Mouse (Mus musculus): Measurements from ENCODE around the gene Ovol1. TPM values are rescaled to one million over a fixed set of nuclear protein-coding genes. Genes with fewer than 3 reads are reported as not detected.
A peak's percentile ranks its signal among the peaks of the same experiment; 100 is the strongest.

The Ovol1 gene
- polyA plus RNA-seq, 1 experiment = not detected

- H3K4me2 ChIP-seq (ENCODE audit: low read depth) = no peak overlapping the region
- TF ChIP-seq USF1 (IDR thresholded peaks at IDR 0.05; ENCODE audit: low read depth) (no peak), POLR2AphosphoS2 (IDR thresholded peaks at IDR 0.05; ENCODE audit: insufficient read length, low read depth) (peak; percentile 24)
- no peaks in the 10 kb centered on the region for H3K27me3 ChIP-seq (ENCODE audit: control insufficient read depth, insufficient read depth, insufficient read length)
- H3K79me2 ChIP-seq (ENCODE audit: control insufficient read depth, insufficient read depth) = peaks cover 7% of the 10 kb centered on the region
- H3K4me3 ChIP-seq = no peak overlapping the region
- peaks cover 31% of the 10 kb centered on the region for H3K36me3 ChIP-seq (ENCODE audit: control insufficient read depth, insufficient read depth)
- no peak overlapping the region for H3ac ChIP-seq (ENCODE audit: control insufficient read depth, insufficient read length)
These were observed 47.4 kb upstream of the Ovol1 start for GRCm38 (mm10) chr19:5607705-5608410.

GRCm38 (mm10) chr19:5606196-5606595 lies 45.8 kb upstream of the Ovol1 start:
- TF ChIP-seq TCF3 (IDR thresholded peaks at IDR 0.05; ENCODE audit: insufficient read length, low read depth) (no peak), POLR2A (IDR thresholded peaks at IDR 0.05; ENCODE audit: insufficient read length, low read depth) (no peak), TCF12 (IDR thresholded peaks at IDR 0.05; ENCODE audit: insufficient read depth, poor library complexity, severe bottlenecking) (no peak), E2F4 (IDR thresholded peaks at IDR 0.05; ENCODE audit: insufficient read depth) (no peak), MYOG (IDR thresholded peaks at IDR 0.05; ENCODE audit: control insufficient read depth in 1 of 3, insufficient read depth in 1 of 3, insufficient read length in 2 of 3, low read depth in 2 of 3) (no peak), SRF (IDR thresholded peaks at IDR 0.05; ENCODE audit: control insufficient read depth, insufficient read length, low read depth) (no peak), MAX (IDR thresholded peaks at IDR 0.05; ENCODE audit: low read depth) (no peak), CEBPB (IDR thresholded peaks at IDR 0.05; ENCODE audit: insufficient read depth, poor library complexity, severe bottlenecking) (no peak), POLR2AphosphoS2 (IDR thresholded peaks at IDR 0.05; ENCODE audit: insufficient read length, low read depth) (no peak), REST (IDR thresholded peaks at IDR 0.05; ENCODE audit: insufficient read depth, insufficient read length) (no peak), MYOD1 (IDR thresholded peaks at IDR 0.05; ENCODE audit: control insufficient read depth in 1 of 3, insufficient read length in 2 of 3, low read depth in 2 of 3) (no peak), USF1 (IDR thresholded peaks at IDR 0.05; ENCODE audit: low read depth) (no peak)
- H3K4me2 ChIP-seq (ENCODE audit: low read depth) = no peak overlapping the region
- peaks cover 7% of the 10 kb centered on the region for H3K79me2 ChIP-seq (ENCODE audit: control insufficient read depth, insufficient read depth)
- no peak overlapping the region for H3K4me3 ChIP-seq
- no peaks in the 10 kb centered on the region for H3K27me3 ChIP-seq (ENCODE audit: control insufficient read depth, insufficient read depth, insufficient read length)
- peaks cover 31% of the 10 kb centered on the region for H3K36me3 ChIP-seq (ENCODE audit: control insufficient read depth, insufficient read depth)
- H3ac ChIP-seq (ENCODE audit: control insufficient read depth, insufficient read length) = no peak overlapping the region

DNA sequence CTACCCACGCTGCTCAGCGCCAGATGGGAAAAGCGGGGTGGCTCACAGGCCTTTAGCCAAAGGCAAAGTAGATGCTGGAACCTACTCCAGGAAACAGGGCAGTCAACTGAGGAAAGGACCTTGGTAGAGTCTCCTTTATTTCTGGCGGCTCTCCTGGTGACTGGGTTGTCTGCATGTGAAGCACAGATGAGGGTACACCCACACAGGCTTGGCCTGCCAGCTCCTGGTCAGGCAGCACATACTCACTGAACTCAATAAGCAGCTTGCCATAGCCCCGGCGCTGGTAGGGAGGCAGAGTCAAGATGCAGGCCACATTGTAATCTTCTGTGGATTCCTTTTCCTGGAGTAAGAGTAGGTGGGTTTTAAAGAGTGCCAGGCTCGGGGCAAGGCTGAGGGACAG lies 44.7 kb upstream of the Ovol1 start:
- H3K79me2 ChIP-seq (ENCODE audit: control insufficient read depth, insufficient read depth) = peaks cover 7% of the 10 kb centered on the region
- TF ChIP-seq POLR2AphosphoS2 (IDR thresholded peaks at IDR 0.05; ENCODE audit: insufficient read length, low read depth) (no peak), E2F4 (IDR thresholded peaks at IDR 0.05; ENCODE audit: insufficient read depth) (no peak), REST (IDR thresholded peaks at IDR 0.05; ENCODE audit: insufficient read depth, insufficient read length) (no peak), TCF3 (IDR thresholded peaks at IDR 0.05; ENCODE audit: insufficient read length, low read depth) (no peak), MYOG (IDR thresholded peaks at IDR 0.05; ENCODE audit: control insufficient read depth in 1 of 3, insufficient read depth in 1 of 3, insufficient read length in 2 of 3, low read depth in 2 of 3) (no peak), TCF12 (IDR thresholded peaks at IDR 0.05; ENCODE audit: insufficient read depth, poor library complexity, severe bottlenecking) (no peak), MYOD1 (IDR thresholded peaks at IDR 0.05; ENCODE audit: control insufficient read depth in 1 of 3, insufficient read length in 2 of 3, low read depth in 2 of 3) (no peak), SRF (IDR thresholded peaks at IDR 0.05; ENCODE audit: control insufficient read depth, insufficient read length, low read depth) (no peak), MAX (IDR thresholded peaks at IDR 0.05; ENCODE audit: low read depth) (no peak), CEBPB (IDR thresholded peaks at IDR 0.05; ENCODE audit: insufficient read depth, poor library complexity, severe bottlenecking) (no peak), USF1 (IDR thresholded peaks at IDR 0.05; ENCODE audit: low read depth) (no peak), POLR2A (IDR thresholded peaks at IDR 0.05; ENCODE audit: insufficient read length, low read depth) (no peak)
- no peak overlapping the region for H3ac ChIP-seq (ENCODE audit: control insufficient read depth, insufficient read length)
- peaks cover 31% of the 10 kb centered on the region for H3K36me3 ChIP-seq (ENCODE audit: control insufficient read depth, insufficient read depth)
- no peaks in the 10 kb centered on the region for H3K27me3 ChIP-seq (ENCODE audit: control insufficient read depth, insufficient read depth, insufficient read length)
- no peak overlapping the region for H3K4me3 ChIP-seq
- H3K4me2 ChIP-seq (ENCODE audit: low read depth) = no peak overlapping the region

DNA sequence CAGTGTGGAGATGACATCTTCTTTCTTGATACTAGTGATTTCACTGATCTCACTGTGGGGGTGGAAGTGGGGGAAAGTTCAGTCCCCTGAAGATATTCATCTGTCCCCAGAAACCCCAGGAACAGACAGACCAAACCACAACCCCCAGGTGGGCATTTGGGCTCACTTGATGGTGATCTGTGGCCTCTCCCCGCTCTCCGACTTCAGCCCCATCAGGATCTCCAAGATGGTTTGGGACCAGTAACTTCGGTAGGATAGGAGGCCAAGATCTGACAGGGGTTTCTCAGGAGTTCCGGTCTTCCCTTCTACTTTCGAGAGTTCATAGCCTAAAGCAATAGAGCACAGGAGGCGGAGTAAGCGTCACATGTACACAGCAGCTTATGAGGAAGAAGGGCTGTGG lies 43.2 kb upstream of the Ovol1 start:
- TF ChIP-seq MYOG (IDR thresholded peaks at IDR 0.05; ENCODE audit: control insufficient read depth in 1 of 3, insufficient read depth in 1 of 3, insufficient read length in 2 of 3, low read depth in 2 of 3) = no peak
- TF ChIP-seq TCF3 (IDR thresholded peaks at IDR 0.05; ENCODE audit: insufficient read length, low read depth) = no peak
- no peak for TF ChIP-seq POLR2A (IDR thresholded peaks at IDR 0.05; ENCODE audit: insufficient read length, low read depth)
- TF ChIP-seq E2F4 (IDR thresholded peaks at IDR 0.05; ENCODE audit: insufficient read depth) = no peak
- TF ChIP-seq SRF (IDR thresholded peaks at IDR 0.05; ENCODE audit: control insufficient read depth, insufficient read length, low read depth) = no peak
- TF ChIP-seq CEBPB (IDR thresholded peaks at IDR 0.05; ENCODE audit: insufficient read depth, poor library complexity, severe bottlenecking) = no peak
- no peak for TF ChIP-seq USF1 (IDR thresholded peaks at IDR 0.05; ENCODE audit: low read depth)
- TF ChIP-seq POLR2AphosphoS2 (IDR thresholded peaks at IDR 0.05; ENCODE audit: insufficient read length, low read depth) = no peak
- TF ChIP-seq MYOD1 (IDR thresholded peaks at IDR 0.05; ENCODE audit: control insufficient read depth in 1 of 3, insufficient read length in 2 of 3, low read depth in 2 of 3) = no peak
- no peak for TF ChIP-seq TCF12 (IDR thresholded peaks at IDR 0.05; ENCODE audit: insufficient read depth, poor library complexity, severe bottlenecking)
- Histone ChIP-seq H3K27me3 (ENCODE audit: control insufficient read depth, insufficient read depth, insufficient read length) (no peaks in the 10 kb centered on the region), H3K4me2 (ENCODE audit: low read depth) (no peak overlapping the region), H3K4me3 (peak overlapping the region; percentile 60), H3K36me3 (ENCODE audit: control insufficient read depth, insufficient read depth) (peaks cover 31% of the 10 kb centered on the region), H3K79me2 (ENCODE audit: control insufficient read depth, insufficient read depth) (no peaks in the 10 kb centered on the region), H3ac (ENCODE audit: control insufficient read depth, insufficient read length) (no peak overlapping the region)
